Mouse (Mus musculus): ENCODE measurements around the gene Cacna2d4.

DNA sequence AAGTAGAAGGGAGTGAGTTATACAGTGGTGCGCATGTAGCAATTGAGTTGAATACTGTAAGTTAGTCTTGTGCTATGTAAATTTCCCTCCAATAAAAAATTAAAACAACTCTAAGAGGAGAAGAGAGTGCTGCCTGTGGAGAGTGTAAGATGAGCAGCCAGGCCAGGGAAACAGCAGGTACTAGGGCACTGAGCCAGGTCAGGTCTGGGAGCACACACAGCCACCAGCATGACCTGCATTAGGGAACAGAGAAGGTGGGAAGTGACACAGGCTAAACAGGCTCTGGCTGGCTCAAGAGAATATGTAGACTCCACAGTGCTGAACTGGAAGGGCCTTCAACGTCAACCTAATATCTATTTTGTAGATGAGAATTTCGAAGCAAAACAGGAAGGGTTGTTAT is 65.0 kb downstream of the Cacna2d4 start:
- TF ChIP-seq POLR2A (IDR thresholded peaks at IDR 0.05; ENCODE audit: extremely low read depth, insufficient read depth, low read length) = no peak
- no peak for TF ChIP-seq CTCF (IDR thresholded peaks at IDR 0.05; ENCODE audit: low read depth, low read length)

All from liver, adult 2 months (tissue).